8 mouse cellular contexts compared by ENCODE assay signal in the genomic region with DNA sequence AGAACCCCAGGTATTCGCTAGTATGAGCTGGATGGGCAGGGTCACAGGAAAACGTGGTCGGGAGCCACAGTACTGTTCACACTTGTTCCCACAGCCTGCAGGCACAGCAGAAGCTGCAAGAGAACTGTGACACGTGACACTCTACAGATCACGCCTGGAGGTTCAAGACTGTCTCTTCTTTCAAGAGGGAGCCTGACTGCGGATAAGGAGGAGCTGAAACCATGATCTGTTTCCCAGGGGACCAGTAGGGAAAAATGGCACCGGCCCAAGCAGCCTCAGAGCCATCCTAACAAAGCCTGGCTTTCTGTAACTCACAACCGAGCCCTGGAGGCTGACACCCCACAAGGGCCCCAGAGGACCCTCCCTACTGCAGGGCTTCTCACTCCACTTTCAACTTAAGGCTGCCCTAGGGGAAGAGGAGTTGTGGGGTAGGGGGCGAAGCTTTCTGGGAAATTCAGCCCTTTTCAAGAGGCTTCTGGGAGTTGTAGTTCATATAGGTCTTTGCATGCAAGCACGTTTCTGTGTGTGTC. TPM values are rescaled to one million over a fixed set of nuclear protein-coding genes. Genes with fewer than 3 reads are reported as not detected.
DNase-seq lines count a peak whose midpoint lies in the region; ATAC-seq and TF ChIP-seq lines count a peak whose summit lies in the region.

No protein-coding gene starts in this region.

- peak overlapping the region; percentile 58 for H3K4me2 ChIP-seq in forebrain, postnatal 0 days (ENCODE audit: low read depth)

- ATAC-seq in forebrain, postnatal 0 days: peak; percentile 92

- 8% methylated on average over 10 of the region's 10 CpGs for WGBS in forebrain, postnatal 0 days
- 14% methylated on average over 10 of the region's 10 CpGs for WGBS in hindbrain, embryonic 10.5 days
- WGBS in small intestine, adult 2 months: 7% methylated on average over 10 of the region's 10 CpGs

- H3K27ac ChIP-seq in forebrain, postnatal 0 days (ENCODE audit: low read depth, low read length): peak overlapping the region; percentile 81
- H3K27ac ChIP-seq in hindbrain, embryonic 10.5 days: peak overlapping the region; percentile 90
- peak overlapping the region; percentile 46; the same call in 1 of the 2 replicates for H3K27ac ChIP-seq in small intestine, adult 2 months (ENCODE audit: insufficient read depth, low read depth, low read length)

- 0 out of 2 replicates have a peak, but pooled peaks cover 5% of the 10 kb centered on the region for H3K4me1 ChIP-seq in forebrain, postnatal 0 days (ENCODE audit: insufficient read depth)
- H3K4me1 ChIP-seq in hindbrain, embryonic 10.5 days (replicated peaks): peaks cover 21% of the 10 kb centered on the region
- peaks cover 12% of the 10 kb centered on the region for H3K4me1 ChIP-seq in small intestine, adult 2 months (ENCODE audit: control insufficient read depth, insufficient read depth, insufficient read length, low read length)

- H3K36me3 ChIP-seq in forebrain, postnatal 0 days (ENCODE audit: insufficient read depth): no peaks in the 10 kb centered on the region
- no peaks in the 10 kb centered on the region for H3K36me3 ChIP-seq in hindbrain, embryonic 10.5 days
- no peaks in the 10 kb centered on the region for H3K36me3 ChIP-seq in small intestine, adult 2 months (ENCODE audit: control insufficient read depth, insufficient read depth, low read length)

- no peaks in the 10 kb centered on the region for H3K27me3 ChIP-seq in forebrain, postnatal 0 days (ENCODE audit: insufficient read depth, low read length)
- no peaks in the 10 kb centered on the region for H3K27me3 ChIP-seq in hindbrain, embryonic 10.5 days (ENCODE audit: insufficient read depth, poor library complexity, severe bottlenecking)
- no peaks in the 10 kb centered on the region for H3K27me3 ChIP-seq in small intestine, adult 2 months (ENCODE audit: control insufficient read depth, insufficient read depth, low read length)

- H3K9ac ChIP-seq in forebrain, postnatal 0 days: peak overlapping the region; percentile 45

- TF ChIP-seq POLR2A in small intestine, adult 2 months (IDR thresholded peaks at IDR 0.05; ENCODE audit: low read depth, low read length): no peak

- DNase-seq in gastrocnemius, adult 18-20 months (ENCODE audit: low spot score): peak; percentile 19
- no peak for DNase-seq in gastrocnemius, postnatal 25 days
- DNase-seq in cerebellum, adult 11-12 months: peak; percentile 38
- DNase-seq in forebrain, postnatal 0 days: peak; percentile 78
- peak; percentile 64 for DNase-seq in hindbrain, embryonic 10.5 days (ENCODE audit: low spot score)
- DNase-seq in layer of hippocampus, postnatal 36 days: peak; percentile 30 to 50
- DNase-seq in mesoderm, embryonic 11.5 days (ENCODE audit: low read depth, low spot score): peak; percentile 64

- no peaks in the 10 kb centered on the region for H3K9me3 ChIP-seq in forebrain, postnatal 0 days (ENCODE audit: low read length)
- H3K9me3 ChIP-seq in hindbrain, embryonic 10.5 days: no peaks in the 10 kb centered on the region

- TF ChIP-seq CTCF in forebrain, postnatal 0 days (IDR thresholded peaks at IDR 0.05; ENCODE audit: low read depth): peak; percentile 15; the same call in 1 of the 2 replicates
- TF ChIP-seq CTCF in small intestine, adult 2 months (IDR thresholded peaks at IDR 0.05; ENCODE audit: extremely low read depth, insufficient read length, insufficient replicate concordance, low read depth, low read length): no peak

- peak overlapping the region; percentile 39 for H3K4me3 ChIP-seq in forebrain, postnatal 0 days (ENCODE audit: low read depth, low read length)
- peak overlapping the region; percentile 55 for H3K4me3 ChIP-seq in hindbrain, embryonic 10.5 days
- H3K4me3 ChIP-seq in small intestine, adult 2 months (ENCODE audit: low read depth, low read length): peak overlapping the region; percentile 60

RNA-seq across cellular contexts. Expression of gene Zbtb38, which starts 42.8 kb away (rescaled TPM):
- 10 to 100 TPM; 35.0 to 35.9 TPM for total RNA-seq in gastrocnemius, adult 18-20 months (2021)
- 10 to 100 TPM; 19.3 to 19.8 TPM for total RNA-seq in gastrocnemius, postnatal 25 days (2021)
- 57.6 and 68.3 TPM in 2 replicates for total RNA-seq in forebrain, postnatal 0 days (2014; rRNA removed)
- 31.8 and 44.2 TPM in 2 replicates for polyA plus RNA-seq in forebrain, postnatal 0 days (2015; fragmentation: Nextera tagmentation; extraction: Ambion mirVana)
- polyA plus RNA-seq in hindbrain, embryonic 10.5 days (2016; fragmentation: Nextera tagmentation; extraction: Ambion mirVana): 7.8 and 8.5 TPM in 2 replicates
- 10 to 100 TPM; 56.4 to 63.4 TPM for total RNA-seq in layer of hippocampus, postnatal 36 days (2021)
- polyA plus RNA-seq in small intestine, adult 2 months (2012; rRNA removed): 3.8 and 7.7 TPM in 2 replicates
